Mouse (Mus musculus) midbrain, embryonic 13.5 days (tissue): ENCODE measurements at regions not wholly inside any gene's neighbourhood (a gene's known extent, or its start where the extent isn't known, plus 50 kb on each side); places are given as distances from the start of the nearest gene placed in this dataset.

Experiments used
- ATAC-seq: fragments of 200-750 bp; cut with Nextera tagmentation; 2 replicates; pipeline ENCODE4 v1.8.0; 2017; ENCODE audit warnings: mild to moderate bottlenecking, moderate TSS enrichment, moderate library complexity
- H3K27ac ChIP-seq: fragments of 300-500 bp; sonication (generic); 2 replicates; pipeline ENCODE4 v1.5.1; 2015; ENCODE audit warnings: inconsistent platforms, mild to moderate bottlenecking, moderate library complexity
- H3K27me3 ChIP-seq: fragments of 300-500 bp; sonication (generic); 2 replicates; pipeline ENCODE4 v1.6.1; 2015; ENCODE audit warnings: mild to moderate bottlenecking, inconsistent platforms
- H3K36me3 ChIP-seq: fragments of 300-500 bp; sonication (generic); 2 replicates; pipeline ENCODE4 v1.6.1; 2015; ENCODE audit warnings: mild to moderate bottlenecking, inconsistent platforms
- H3K4me1 ChIP-seq: fragments of 300-500 bp; sonication (generic); replicated peaks from 2 replicates; pipeline ENCODE4 v1.6.1; 2015; ENCODE audit warnings: inconsistent platforms
- H3K4me2 ChIP-seq: fragments of 300-500 bp; sonication (generic); replicated peaks from 2 replicates; pipeline ENCODE4 v1.6.1; 2015; ENCODE audit warnings: moderate library complexity, mild to moderate bottlenecking, inconsistent platforms
- H3K4me3 ChIP-seq: fragments of 300-500 bp; sonication (generic); replicated peaks from 2 replicates; pipeline ENCODE4 v1.5.1; 2015; ENCODE audit warnings: mild to moderate bottlenecking, inconsistent platforms
- H3K9ac ChIP-seq: fragments of 300-500 bp; sonication (generic); replicated peaks from 2 replicates; pipeline ENCODE4 v1.6.1; 2015; ENCODE audit warnings: mild to moderate bottlenecking, inconsistent platforms
- H3K9me3 ChIP-seq: fragments of 300-500 bp; sonication (generic); 2 replicates; pipeline ENCODE4 v1.6.1; 2016; ENCODE audit warnings: mild to moderate bottlenecking, inconsistent platforms
- WGBS: fragments of 180-500 bp; shearing (Covaris S2); methylation state at CpG from one replicate; pipeline ENCODE4 v1.1.7; 2015; 5-methylcytosine and 5-hydroxymethylcytosine counted together

- H3K27ac ChIP-seq: no peak overlapping the region
- H3K9ac ChIP-seq: no peak overlapping the region
- H3K36me3 ChIP-seq: no peaks in the 10 kb centered on the region
- 81% methylated on average over 2 of the region's 2 CpGs for WGBS
- no peaks in the 10 kb centered on the region for H3K27me3 ChIP-seq
- no peak overlapping the region for H3K4me2 ChIP-seq
- H3K9me3 ChIP-seq: no peaks in the 10 kb centered on the region
- no peak overlapping the region for H3K4me3 ChIP-seq
- 0 out of 2 replicates have a peak, but pooled peaks cover 2% of the 10 kb centered on the region for H3K4me1 ChIP-seq
- ATAC-seq: no peak
Measured at GRCm38 (mm10) chr6:107394611-107395010, 135.0 kb upstream of the Lrrn1 start.

DNA sequence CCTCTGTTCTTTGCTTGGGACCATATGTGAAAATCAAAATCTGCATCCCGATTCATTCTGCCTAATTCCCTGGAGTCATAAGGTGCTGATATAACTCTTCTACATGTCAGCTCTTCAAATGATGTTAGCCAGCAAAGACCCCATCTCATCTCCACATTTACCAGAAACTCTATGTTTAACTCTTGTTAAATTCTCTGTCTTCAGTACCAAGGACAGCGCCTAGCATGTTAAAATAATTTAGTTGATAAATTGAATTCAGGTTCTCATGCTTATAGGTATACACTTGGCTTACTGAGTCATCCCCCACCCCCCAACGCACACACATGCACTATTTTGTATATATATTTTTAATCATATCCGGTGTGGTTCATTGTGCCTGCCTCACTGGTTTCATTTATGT is 113.8 kb upstream of the Lrrn1 start:
- Histone ChIP-seq H3K4me3 (no peak overlapping the region), H3K27me3 (no peaks in the 10 kb centered on the region), H3K27ac (no peak overlapping the region), H3K4me2 (no peak overlapping the region), H3K36me3 (no peaks in the 10 kb centered on the region), H3K9ac (no peak overlapping the region), H3K9me3 (no peaks in the 10 kb centered on the region), H3K4me1 (0 out of 2 replicates have a peak, but pooled peaks cover 5% of the 10 kb centered on the region)
- 87% methylated on average over 4 of the region's 4 CpGs for WGBS
- ATAC-seq: no peak

GRCm38 (mm10) chr6:107422091-107422490 is 107.5 kb upstream of the Lrrn1 start:
- 57% methylated on average over 3 of the region's 3 CpGs for WGBS
- H3K9ac ChIP-seq: no peak overlapping the region
- no peak for ATAC-seq
- no peak overlapping the region for H3K4me3 ChIP-seq
- no peaks in the 10 kb centered on the region for H3K27me3 ChIP-seq
- no peaks in the 10 kb centered on the region for H3K36me3 ChIP-seq
- no peaks in the 10 kb centered on the region for H3K9me3 ChIP-seq
- no peaks in the 10 kb centered on the region for H3K4me1 ChIP-seq
- H3K4me2 ChIP-seq: no peak overlapping the region
- H3K27ac ChIP-seq: no peak overlapping the region

DNA sequence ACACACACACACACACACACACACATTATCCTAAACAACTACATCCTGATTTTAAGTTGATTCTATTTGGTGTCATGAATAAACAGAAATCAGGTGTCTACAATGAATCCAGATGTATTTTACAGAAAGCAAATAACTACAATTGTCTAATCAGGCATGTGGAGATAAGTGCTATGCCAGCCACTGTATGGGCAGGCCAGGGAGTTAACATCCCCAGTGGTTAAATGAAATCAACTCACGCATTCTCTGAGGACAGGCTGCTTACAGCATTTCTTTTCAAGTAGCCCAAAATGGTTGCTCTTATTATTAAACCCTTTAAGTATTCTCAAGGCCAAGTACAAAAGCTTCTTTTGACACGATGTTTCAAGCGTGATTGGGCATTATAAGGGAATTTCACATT is 103.0 kb upstream of the Lrrn1 start:
- Histone ChIP-seq H3K9me3 (no peaks in the 10 kb centered on the region), H3K4me2 (no peak overlapping the region), H3K36me3 (no peaks in the 10 kb centered on the region), H3K4me3 (no peak overlapping the region), H3K27ac (no peak overlapping the region), H3K27me3 (no peaks in the 10 kb centered on the region), H3K4me1 (no peaks in the 10 kb centered on the region), H3K9ac (no peak overlapping the region)
- ATAC-seq: no peak
- WGBS: 56% methylated on average over 3 of the region's 3 CpGs

DNA sequence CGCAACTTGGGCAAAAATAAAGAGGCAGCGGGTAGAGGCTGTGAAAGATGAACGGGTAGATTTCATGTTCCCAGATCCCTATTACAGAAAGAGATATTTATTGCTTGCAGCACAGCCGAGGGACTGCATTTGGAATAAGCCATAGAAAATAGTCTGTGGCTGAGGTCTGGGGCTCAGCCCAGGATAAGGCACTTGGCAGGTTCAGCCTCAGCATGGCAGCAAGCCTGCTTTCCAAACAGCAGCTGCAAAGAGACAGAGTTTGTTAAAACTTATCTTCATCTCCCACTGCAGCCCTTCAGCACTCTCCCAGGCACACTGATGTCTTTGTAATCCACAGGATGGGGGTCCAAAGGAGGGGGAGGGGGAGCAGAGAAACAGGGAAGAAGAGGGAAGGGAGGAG is 98.5 kb upstream of the Lrrn1 start:
- 79% methylated on average over 4 of the region's 4 CpGs for WGBS
- ATAC-seq: no peak

DNA sequence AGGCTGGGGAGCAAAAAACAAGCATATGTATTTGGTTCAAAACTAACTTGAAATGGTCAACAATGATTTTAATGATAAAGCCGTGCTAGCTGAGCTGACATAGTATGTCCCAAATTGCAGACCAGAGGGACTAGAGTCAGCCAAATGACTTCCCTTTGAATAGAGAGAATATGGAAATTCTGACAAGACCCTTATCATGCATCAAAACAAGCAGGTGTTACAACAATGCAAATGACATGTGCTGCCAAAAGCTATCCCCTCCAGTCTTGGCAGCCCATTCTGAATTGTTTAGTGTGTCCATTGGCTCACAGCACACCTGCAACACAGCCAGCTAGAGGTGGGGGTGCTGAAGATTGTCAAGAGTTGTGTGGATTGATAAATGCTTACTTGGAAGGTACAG is 87.5 kb upstream of the Lrrn1 start:
- Histone ChIP-seq H3K4me2 (no peak overlapping the region), H3K4me3 (no peak overlapping the region), H3K9ac (no peak overlapping the region), H3K27me3 (no peaks in the 10 kb centered on the region), H3K9me3 (no peaks in the 10 kb centered on the region), H3K4me1 (no peaks in the 10 kb centered on the region), H3K36me3 (no peaks in the 10 kb centered on the region), H3K27ac (no peak overlapping the region)
- 73% methylated on average over 1 of the region's 1 CpGs for WGBS
- no peak for ATAC-seq

More for the DNA sequence above, 98.5 kb upstream of the Lrrn1 start:
- H3K4me3 ChIP-seq: no peak overlapping the region
- no peaks in the 10 kb centered on the region for H3K9me3 ChIP-seq
- H3K27me3 ChIP-seq: no peaks in the 10 kb centered on the region
- no peak overlapping the region for H3K27ac ChIP-seq
- H3K36me3 ChIP-seq: no peaks in the 10 kb centered on the region
- H3K4me2 ChIP-seq: no peak overlapping the region
- 0 out of 2 replicates have a peak, but pooled peaks cover 4% of the 10 kb centered on the region for H3K4me1 ChIP-seq
- no peak overlapping the region for H3K9ac ChIP-seq

DNA sequence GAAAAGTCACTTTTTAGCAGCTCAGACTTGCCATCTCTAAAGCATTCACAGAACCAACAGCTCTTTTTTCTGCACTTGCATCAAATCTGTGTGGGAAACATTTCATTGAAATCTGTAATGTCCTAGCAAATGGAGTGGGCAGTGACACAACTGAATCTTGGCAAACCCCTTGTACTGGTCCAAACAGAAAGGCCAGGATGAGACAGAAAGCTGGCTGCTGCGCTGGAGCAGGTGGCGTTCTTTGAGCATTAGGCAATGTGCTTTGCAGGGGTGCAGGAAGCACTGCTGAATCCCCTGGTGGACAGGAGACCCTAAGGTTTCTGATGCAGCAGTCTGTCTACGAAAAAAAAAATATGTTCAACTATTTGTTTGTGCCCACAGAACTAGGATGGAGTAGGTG is 85.2 kb upstream of the Lrrn1 start:
- no peak overlapping the region for H3K9ac ChIP-seq

GRCm38 (mm10) chr6:107459220-107459619 is 70.3 kb upstream of the Lrrn1 start:
- ATAC-seq: no peak
- Histone ChIP-seq H3K9ac (no peak overlapping the region), H3K36me3 (no peaks in the 10 kb centered on the region), H3K27me3 (no peaks in the 10 kb centered on the region), H3K4me3 (no peak overlapping the region), H3K9me3 (no peaks in the 10 kb centered on the region), H3K4me1 (peaks cover 6% of the 10 kb centered on the region), H3K4me2 (no peak overlapping the region), H3K27ac (no peak overlapping the region)
- WGBS: 89% methylated on average over 1 of the region's 1 CpGs

More for the DNA sequence above, 85.2 kb upstream of the Lrrn1 start:
- Histone ChIP-seq H3K4me1 (no peaks in the 10 kb centered on the region), H3K27ac (no peak overlapping the region), H3K4me3 (no peak overlapping the region), H3K36me3 (no peaks in the 10 kb centered on the region), H3K27me3 (no peaks in the 10 kb centered on the region), H3K4me2 (no peak overlapping the region), H3K9me3 (no peaks in the 10 kb centered on the region)
- WGBS: 87% methylated on average over 3 of the region's 3 CpGs
- ATAC-seq: no peak

GRCm38 (mm10) chr6:107462440-107462839 is 67.1 kb upstream of the Lrrn1 start:
- H3K4me3 ChIP-seq: no peak overlapping the region
- H3K27me3 ChIP-seq: no peaks in the 10 kb centered on the region
- 2% methylated on average over 2 of the region's 2 CpGs for WGBS
- no peak overlapping the region for H3K4me2 ChIP-seq
- H3K36me3 ChIP-seq: no peaks in the 10 kb centered on the region
- H3K9me3 ChIP-seq: no peaks in the 10 kb centered on the region
- no peak overlapping the region for H3K9ac ChIP-seq
- ATAC-seq: peak; percentile 94
- H3K27ac ChIP-seq: no peak overlapping the region
- peaks cover 6% of the 10 kb centered on the region for H3K4me1 ChIP-seq

GRCm38 (mm10) chr6:107473395-107473794 is 56.2 kb upstream of the Lrrn1 start:
- Histone ChIP-seq H3K9me3 (no peaks in the 10 kb centered on the region), H3K27ac (no peak overlapping the region), H3K4me2 (no peak overlapping the region), H3K36me3 (no peaks in the 10 kb centered on the region), H3K27me3 (no peaks in the 10 kb centered on the region), H3K4me1 (no peaks in the 10 kb centered on the region), H3K4me3 (no peak overlapping the region), H3K9ac (no peak overlapping the region)
- 79% methylated on average over 2 of the region's 2 CpGs for WGBS
- ATAC-seq: no peak

DNA sequence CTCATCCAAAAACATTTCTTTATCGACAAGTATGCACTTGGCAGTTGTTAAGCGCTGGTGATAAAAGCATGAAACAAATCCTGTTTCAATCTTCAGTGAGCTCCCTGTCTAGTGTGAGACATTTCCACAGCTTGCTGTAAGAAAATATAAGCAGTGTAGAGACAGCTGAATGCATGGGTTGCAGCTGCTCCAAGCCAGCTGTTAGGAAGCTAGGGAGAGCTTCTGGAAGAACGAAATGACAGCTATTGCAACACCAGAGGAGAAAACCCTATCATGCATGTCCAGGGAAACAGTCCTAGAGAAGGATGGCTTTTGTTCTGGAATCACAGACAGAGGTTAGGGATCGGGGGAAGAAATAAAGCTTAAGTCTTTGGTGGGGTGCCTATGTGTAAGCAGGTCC is 55.4 kb upstream of the Lrrn1 start:
- ATAC-seq: no peak
- Histone ChIP-seq H3K27ac (no peak overlapping the region), H3K9ac (no peak overlapping the region), H3K27me3 (no peaks in the 10 kb centered on the region), H3K4me1 (no peaks in the 10 kb centered on the region), H3K4me3 (no peak overlapping the region), H3K4me2 (no peak overlapping the region), H3K9me3 (no peaks in the 10 kb centered on the region), H3K36me3 (no peaks in the 10 kb centered on the region)
- 71% methylated on average over 4 of the region's 4 CpGs for whole genome bisulfite sequencing
